Mouse (Mus musculus): ENCODE measurements around the gene Folr1. TPM values are rescaled to one million over a fixed set of nuclear protein-coding genes. Genes with fewer than 3 reads are reported as not detected.

The Folr1 gene
- polyA plus RNA-seq, 1 experiment from 2014 or later = 4.0 TPM

Small RNA genes lying within 50 kb of the gene (microRNA-seq; reads per million reads assigned to microRNA genes)
- gene Gm22655 = not detected

Other genes starting within 250 kb of the Folr1 start
- 48.2 and 56.9 TPM in 2 replicates for gene Clpb, start 207.2 kb downstream of the Folr1 start, polyA plus RNA-seq (2015; fragmentation: Nextera tagmentation; extraction: Ambion mirVana)
- gene Phox2a, start 52.5 kb downstream of the Folr1 start, polyA plus RNA-seq (2015; fragmentation: Nextera tagmentation; extraction: Ambion mirVana) = 0.15 and 0.32 TPM in 2 replicates
- 48.9 and 59.3 TPM in 2 replicates for gene Inppl1, start 32.6 kb downstream of the Folr1 start, polyA plus RNA-seq (2015; fragmentation: Nextera tagmentation; extraction: Ambion mirVana)
- 0.98 and 2.4 TPM in 2 replicates for gene Folr2, start 13.6 kb downstream of the Folr1 start, polyA plus RNA-seq (2015; fragmentation: Nextera tagmentation; extraction: Ambion mirVana)
- 53.2 and 54.0 TPM in 2 replicates for gene Anapc15, start 7.1 kb downstream of the Folr1 start, polyA plus RNA-seq (2015; fragmentation: Nextera tagmentation; extraction: Ambion mirVana)
- 147 and 151 TPM in 2 replicates for gene Lamtor1, start 35.1 kb upstream of the Folr1 start, polyA plus RNA-seq (2015; fragmentation: Nextera tagmentation; extraction: Ambion mirVana)
- gene Tomt, start 35.6 kb upstream of the Folr1 start, polyA plus RNA-seq (2015; fragmentation: Nextera tagmentation; extraction: Ambion mirVana) = 0.14 TPM in 1 of 2 replicates, not detected in the other
- gene Lrrc51, start 63.1 kb upstream of the Folr1 start, polyA plus RNA-seq (2015; fragmentation: Nextera tagmentation; extraction: Ambion mirVana) = 5.9 and 7.0 TPM in 2 replicates
- gene Numa1, start 63.3 kb upstream of the Folr1 start, polyA plus RNA-seq (2015; fragmentation: Nextera tagmentation; extraction: Ambion mirVana) = 41.0 and 46.5 TPM in 2 replicates
- gene Il18bp, start 147.9 kb upstream of the Folr1 start, polyA plus RNA-seq (2015; fragmentation: Nextera tagmentation; extraction: Ambion mirVana) = 1.9 and 3.2 TPM in 2 replicates
- 16.5 and 17.3 TPM in 2 replicates for gene Rnf121, start 194.7 kb upstream of the Folr1 start, polyA plus RNA-seq (2015; fragmentation: Nextera tagmentation; extraction: Ambion mirVana)
- 19.6 and 21.6 TPM in 2 replicates for gene Xndc1, start 194.7 kb upstream of the Folr1 start, polyA plus RNA-seq (2015; fragmentation: Nextera tagmentation; extraction: Ambion mirVana)
- 0.80 and 0.95 TPM in 2 replicates for gene Xntrpc, start 194.9 kb upstream of the Folr1 start, polyA plus RNA-seq (2015; fragmentation: Nextera tagmentation; extraction: Ambion mirVana)
- gene Trpc2, start 212.3 kb upstream of the Folr1 start, polyA plus RNA-seq (2015; fragmentation: Nextera tagmentation; extraction: Ambion mirVana) = 0.12 and 0.17 TPM in 2 replicates
- 3.1 and 5.0 TPM in 2 replicates for gene Art1, start 231.0 kb upstream of the Folr1 start, polyA plus RNA-seq (2015; fragmentation: Nextera tagmentation; extraction: Ambion mirVana)
- gene Art5, start 238.7 kb upstream of the Folr1 start, polyA plus RNA-seq (2015; fragmentation: Nextera tagmentation; extraction: Ambion mirVana) = 1.4 and 1.9 TPM in 2 replicates
- gene Chrna10, start 246.0 kb upstream of the Folr1 start, polyA plus RNA-seq (2015; fragmentation: Nextera tagmentation; extraction: Ambion mirVana) = 0.24 TPM in 1 of 2 replicates, not detected in the other

Data from heart, embryonic 16.5 days (tissue).